Comparison of ENCODE assay signal across 9 mouse cellular contexts in genomic region chr9:57650786-57651311, GRCm38 (mm10). TPM values are rescaled to one million over a fixed set of nuclear protein-coding genes. Genes with fewer than 3 reads are reported as not detected.
DNase-seq lines count a peak whose midpoint lies in the region; ATAC-seq and TF ChIP-seq lines count a peak whose summit lies in the region.
"Had no signal": no experiment of that assay in that cellular context is flagged by ENCODE, and none has a peak within 500 bp of the region (broad histone marks: within the 10 kb centered on the region; RNA-seq: fewer than 3 reads in every experiment).

No protein-coding gene starts in this region.

- no peaks in the 10 kb centered on the region for H3K9me3 ChIP-seq in liver, embryonic 15.5 days (replicated peaks)
- no peaks in the 10 kb centered on the region for H3K9me3 ChIP-seq in stomach, postnatal 0 days (ENCODE audit: control insufficient read depth, low read length)

- no peaks in the 10 kb centered on the region for H3K27me3 ChIP-seq in liver, embryonic 15.5 days
- no peaks in the 10 kb centered on the region for H3K27me3 ChIP-seq in stomach, postnatal 0 days (ENCODE audit: control insufficient read depth, insufficient read depth, low read length)

- peaks cover 40% of the 10 kb centered on the region for H3K4me1 ChIP-seq in liver, embryonic 15.5 days (replicated peaks)
- H3K4me1 ChIP-seq in stomach, postnatal 0 days (replicated peaks; ENCODE audit: control insufficient read depth, insufficient read depth) = no peaks in the 10 kb centered on the region

- no peaks in the 10 kb centered on the region for H3K36me3 ChIP-seq in liver, embryonic 15.5 days (replicated peaks)
- H3K36me3 ChIP-seq in stomach, postnatal 0 days (ENCODE audit: control insufficient read depth, insufficient read depth, low read length) = no peaks in the 10 kb centered on the region

- H3K4me2 ChIP-seq in liver, embryonic 15.5 days = no peak overlapping the region; the same call in 1 of the 2 replicates
- H3K4me2 ChIP-seq in stomach, postnatal 0 days (replicated peaks; ENCODE audit: low read depth) = no peak overlapping the region

- no peak overlapping the region for H3K4me3 ChIP-seq in liver, embryonic 15.5 days (replicated peaks)
- no peak overlapping the region for H3K4me3 ChIP-seq in stomach, postnatal 0 days (ENCODE audit: low read depth, low read length)

- no peak for TF ChIP-seq CTCF in stomach, postnatal 0 days (IDR thresholded peaks at IDR 0.05; ENCODE audit: low read depth)

- WGBS in liver, embryonic 15.5 days (ENCODE audit: insufficient replicate concordance) = 27% methylated on average over 6 of the region's 6 CpGs
- WGBS in stomach, postnatal 0 days = 19% methylated on average over 6 of the region's 6 CpGs

- TF ChIP-seq EP300 in stomach, postnatal 0 days (optimal IDR thresholded peaks at IDR 0.05) = no peak

- no peak for ATAC-seq in liver, embryonic 15.5 days (ENCODE audit: insufficient read depth)
- no peak for ATAC-seq in stomach, postnatal 0 days (ENCODE audit: low FRiP score, low TSS enrichment)
- no peak for ATAC-seq in frontal cortex, adult (ENCODE audit: low TSS enrichment)

- peak; percentile 42 for DNase-seq in embryo, embryonic 10.5 days (ENCODE audit: low spot score)
- DNase-seq in embryo, embryonic 10 days (ENCODE audit: low spot score) = no peak
- DNase-seq in spleen, adult 18-20 months = peak; percentile 64 to 69
- DNase-seq in spleen, adult 12 weeks (ENCODE audit: low spot score) = no peak
- DNase-seq in stomach, postnatal 0 days (ENCODE audit: low spot score) = no peak
- no peak for DNase-seq in frontal cortex, postnatal 36 days (ENCODE audit: low spot score in 2 of 2)

- no peak overlapping the region for H3K9ac ChIP-seq in liver, embryonic 15.5 days
- H3K9ac ChIP-seq in stomach, postnatal 0 days (ENCODE audit: low read length) = no peak overlapping the region

- H3K27ac ChIP-seq in liver, embryonic 15.5 days (replicated peaks) = peak overlapping the region; percentile 64
- 0 out of 2 replicates have a peak overlapping the region, but pooled peaks have one; percentile 35 for H3K27ac ChIP-seq in stomach, postnatal 0 days (replicated peaks)

RNA-seq across cellular contexts. Expression of gene Csk, which starts 2.6 kb away (rescaled TPM):
- polyA plus RNA-seq in liver, embryonic 15.5 days (2015; fragmentation: Nextera tagmentation; extraction: Ambion mirVana) = 15.4 and 15.9 TPM in 2 replicates
- polyA plus RNA-seq in stomach, postnatal 0 days (2015; fragmentation: Nextera tagmentation; extraction: Ambion mirVana) = 20.7 and 23.9 TPM in 2 replicates

RNA-seq across cellular contexts. Expression of gene Lman1l, which starts 30.3 kb away (rescaled TPM):
- not detected in 2 replicates for polyA plus RNA-seq in liver, embryonic 15.5 days (2015; fragmentation: Nextera tagmentation; extraction: Ambion mirVana)
- not detected in 2 replicates for polyA plus RNA-seq in stomach, postnatal 0 days (2015; fragmentation: Nextera tagmentation; extraction: Ambion mirVana)

RNA-seq across cellular contexts. Expression of gene Cyp1a2, which starts 32.7 kb away (rescaled TPM):
- 0.14 and 0.15 TPM in 2 replicates for polyA plus RNA-seq in liver, embryonic 15.5 days (2015; fragmentation: Nextera tagmentation; extraction: Ambion mirVana)
- polyA plus RNA-seq in stomach, postnatal 0 days (2015; fragmentation: Nextera tagmentation; extraction: Ambion mirVana) = not detected in 2 replicates
- polyA plus RNA-seq: heart, embryonic 14.5 days had no signal

RNA-seq across cellular contexts. Expression of gene Cyp1a1, which starts 36.9 kb away (rescaled TPM):
- 0.13 and 0.16 TPM in 2 replicates for polyA plus RNA-seq in liver, embryonic 15.5 days (2015; fragmentation: Nextera tagmentation; extraction: Ambion mirVana)
- polyA plus RNA-seq in stomach, postnatal 0 days (2015; fragmentation: Nextera tagmentation; extraction: Ambion mirVana) = 0.07 and 0.11 TPM in 2 replicates
- polyA plus RNA-seq: heart, embryonic 14.5 days had no signal

RNA-seq across cellular contexts. Expression of gene Cplx3, which starts 44.8 kb away (rescaled TPM):
- polyA plus RNA-seq in liver, embryonic 15.5 days (2015; fragmentation: Nextera tagmentation; extraction: Ambion mirVana) = not detected in 2 replicates
- polyA plus RNA-seq in stomach, postnatal 0 days (2015; fragmentation: Nextera tagmentation; extraction: Ambion mirVana) = not detected in 2 replicates
- polyA plus RNA-seq: heart, embryonic 14.5 days had no signal

Comparison
In these comparisons a context has a peak if more than half of its experiments do, and no peak if none do; other contexts are left out.
1. DNase-seq: peak in embryo, embryonic 10.5 days (single experiment) and spleen, adult 18-20 months (2 of 2); none in embryo, embryonic 10 days (single experiment), spleen, adult 12 weeks (single experiment), stomach, postnatal 0 days (single experiment) and frontal cortex, postnatal 36 days (0 of 2).